Mouse (Mus musculus) megakaryocyte progenitor cell, adult 5-6 weeks (primary cell): Measurements from ENCODE around the gene Jak2. TPM values are rescaled to one million over a fixed set of nuclear protein-coding genes. Genes with fewer than 3 reads are reported as not detected.
A peak's percentile ranks its signal among the peaks of the same experiment; 100 is the strongest.

Experiments
- ATAC-seq: replicated peaks from 2 replicates; pipeline ENCODE4 v1.8.0; 2016; ENCODE audit warnings: mild to moderate bottlenecking, moderate TSS enrichment, inconsistent platforms; ENCODE audit not compliant: poor library complexity
- total RNA-seq, 2 experiments: library from RNA; stranded (forward) in 1 of 2; stranded (reverse) in 1 of 2; fragments of 157-497, 149-512 nt in 1 of 2; fragments of 200-1000 nt in 1 of 2; gene quantifications; 2 replicates each; pipeline versions ENCODE4 v1.2.3 to v1.2.4; 2015 to 2017

Jak2 gene
- total RNA-seq, 2 experiments from 2014 or later = 36.7 to 41.7 TPM

- ATAC-seq = 0 out of 2 replicates have a peak, but pooled peaks have one; percentile 12
Observed at GRCm38 (mm10) chr19:29251958-29252801, 552 bp downstream of the Jak2 start.

DNA sequence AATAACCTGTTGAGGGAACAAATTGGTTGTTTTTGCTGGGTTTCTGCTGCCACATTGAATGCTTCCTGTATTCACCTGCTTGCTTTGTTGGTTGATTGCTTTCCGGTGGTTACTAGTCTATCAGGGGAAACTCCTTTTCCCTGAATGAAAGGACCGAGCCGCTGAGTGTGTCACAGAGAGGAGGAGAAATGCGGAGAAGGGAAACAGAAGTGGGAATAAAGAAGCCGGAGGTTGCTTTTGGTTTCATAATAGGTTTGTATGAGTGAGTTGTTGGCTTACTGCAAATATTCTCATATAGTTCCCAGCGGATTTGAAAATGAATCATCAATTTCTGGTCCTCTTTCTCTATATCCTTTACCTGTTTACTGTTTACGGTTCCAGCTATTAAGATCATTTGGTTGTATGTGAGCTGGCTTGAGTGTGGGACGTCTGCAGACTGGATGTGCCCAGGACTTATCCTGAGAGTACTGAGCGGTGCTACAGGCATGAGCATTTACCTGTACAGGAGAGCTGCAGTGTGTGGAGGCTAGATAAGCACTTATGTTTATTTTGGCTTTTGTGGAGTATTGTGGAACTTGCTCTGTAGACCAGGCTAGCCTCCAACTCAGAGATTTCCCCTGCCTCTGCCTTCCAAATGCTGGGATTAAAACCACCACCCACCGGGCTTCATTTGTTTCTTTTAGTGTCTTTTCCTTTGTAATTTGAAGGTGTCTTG is 1.4 kb downstream of the Jak2 start:
- no peak for ATAC-seq

DNA sequence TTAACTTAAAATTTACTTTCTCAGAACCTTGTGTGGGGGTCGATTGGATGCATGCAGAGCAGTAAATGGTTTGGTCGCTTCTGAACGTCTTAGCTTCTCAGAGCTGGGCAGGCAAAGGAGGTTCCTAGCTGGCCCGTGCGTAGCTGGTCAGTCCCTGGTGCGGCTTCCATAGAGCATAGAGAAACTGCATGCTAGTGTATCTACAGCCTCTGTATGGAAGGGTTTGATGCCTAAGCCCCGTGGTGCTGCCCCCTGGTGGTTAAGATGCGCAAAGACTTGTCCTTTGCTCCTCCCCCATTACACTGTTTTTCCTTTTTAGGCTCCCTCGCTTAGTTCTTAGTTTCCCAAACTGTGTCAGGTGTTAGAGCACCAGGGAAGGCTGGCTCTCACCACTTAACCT is 2.1 kb downstream of the Jak2 start:
- ATAC-seq = peak; percentile 74

DNA sequence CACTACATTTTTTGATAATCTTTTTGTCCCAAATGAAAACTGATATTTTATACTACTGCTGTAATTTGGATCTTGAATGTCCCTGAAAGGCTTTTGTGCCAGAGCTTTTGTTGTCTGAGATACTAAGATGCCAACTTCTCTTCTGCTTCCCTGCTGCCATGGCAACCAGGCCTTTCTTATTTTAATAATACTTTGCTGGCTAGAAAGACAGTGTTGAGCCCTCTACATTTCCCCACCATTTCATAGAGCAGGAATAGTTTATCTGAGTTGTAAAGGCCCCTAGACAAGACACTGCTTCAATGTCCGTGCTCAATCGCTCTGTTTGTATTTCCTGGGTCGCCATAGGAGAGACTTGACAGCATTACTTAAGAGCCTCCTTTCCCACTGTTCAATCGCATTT is 3.0 kb downstream of the Jak2 start:
- ATAC-seq = no peak

DNA sequence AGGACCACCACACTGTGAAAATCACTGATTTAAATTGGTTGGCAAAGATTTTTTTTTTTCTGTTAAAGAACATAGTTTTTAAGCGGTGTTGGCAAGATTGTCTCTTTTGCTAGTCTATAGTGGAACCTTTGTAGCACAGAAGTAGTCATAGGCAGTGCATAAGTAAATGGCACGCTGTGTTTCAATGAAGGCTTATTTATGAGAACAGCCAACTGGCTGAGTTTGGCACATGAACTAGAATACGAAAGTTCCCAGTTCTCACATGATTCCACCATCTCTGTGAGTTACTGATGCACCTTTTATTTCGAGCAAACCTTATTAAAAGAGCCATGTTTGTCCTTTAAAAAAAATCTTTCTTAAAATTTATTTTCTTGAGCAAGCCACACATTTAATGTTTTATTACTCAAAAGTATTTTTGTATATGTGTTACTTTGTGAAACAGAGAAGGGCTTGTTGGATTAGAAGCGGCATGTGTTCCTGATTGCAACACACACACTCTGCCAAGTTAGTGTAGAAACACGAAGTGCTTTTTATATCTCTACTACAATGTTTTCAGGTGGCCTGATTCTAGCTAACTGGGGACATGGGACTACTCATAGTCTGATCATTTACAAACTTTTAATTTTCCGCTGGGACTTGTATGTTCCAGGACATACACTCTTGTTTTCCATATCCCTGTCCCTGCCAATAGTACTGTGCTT is 3.8 kb downstream of the Jak2 start:
- no peak for ATAC-seq

GRCm38 (mm10) chr19:29261638-29262037 is 10.0 kb downstream of the Jak2 start:
- ATAC-seq = no peak

GRCm38 (mm10) chr19:29263492-29263891 is 11.9 kb downstream of the Jak2 start:
- no peak for ATAC-seq

- ATAC-seq = no peak
Observed at GRCm38 (mm10) chr19:29265538-29265937, 13.9 kb downstream of the Jak2 start.

GRCm38 (mm10) chr19:29267075-29267868 is 15.6 kb downstream of the Jak2 start:
- ATAC-seq = no peak

- no peak for ATAC-seq
Observed at GRCm38 (mm10) chr19:29268788-29269321, 17.2 kb downstream of the Jak2 start.

- peak; percentile 59 for ATAC-seq
Observed at GRCm38 (mm10) chr19:29270226-29270625, 18.6 kb downstream of the Jak2 start.

GRCm38 (mm10) chr19:29271147-29271578 is 19.5 kb downstream of the Jak2 start:
- peak; percentile 85 for ATAC-seq

- ATAC-seq = no peak
Observed at GRCm38 (mm10) chr19:29272011-29272809, 20.6 kb downstream of the Jak2 start.

GRCm38 (mm10) chr19:29276414-29276813 is 24.8 kb downstream of the Jak2 start:
- no peak for ATAC-seq

DNA sequence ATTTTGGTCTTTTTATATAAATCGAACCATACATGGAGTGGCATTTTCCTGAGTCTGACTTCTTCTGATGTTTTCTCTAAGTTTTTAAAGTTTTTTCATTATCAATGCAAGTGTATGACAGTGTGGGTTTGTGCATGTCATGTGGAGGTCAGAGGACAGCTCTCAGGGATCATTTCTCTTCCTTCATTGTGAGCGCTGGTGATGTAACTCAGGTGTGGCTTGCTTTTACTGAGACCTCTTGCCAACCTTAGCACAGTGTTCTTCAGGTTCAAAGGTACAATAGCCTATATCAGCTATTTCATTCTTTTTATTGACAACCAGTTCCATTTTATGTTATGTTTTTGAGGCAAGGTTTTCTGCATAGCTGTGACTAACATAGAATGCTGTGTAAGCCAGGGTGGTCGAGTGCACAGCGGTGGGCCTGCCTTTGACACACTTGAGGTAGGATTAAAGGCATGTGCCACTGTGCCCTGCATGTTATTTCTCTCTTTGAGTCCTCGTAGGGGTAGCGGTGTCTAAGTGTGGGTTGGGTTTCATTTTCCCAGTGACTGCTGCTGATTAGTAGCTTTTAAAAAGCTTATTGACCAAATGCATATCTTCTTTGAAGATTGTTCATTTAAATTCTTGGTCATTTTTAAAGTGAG is 27.4 kb downstream of the Jak2 start:
- no peak for ATAC-seq

DNA sequence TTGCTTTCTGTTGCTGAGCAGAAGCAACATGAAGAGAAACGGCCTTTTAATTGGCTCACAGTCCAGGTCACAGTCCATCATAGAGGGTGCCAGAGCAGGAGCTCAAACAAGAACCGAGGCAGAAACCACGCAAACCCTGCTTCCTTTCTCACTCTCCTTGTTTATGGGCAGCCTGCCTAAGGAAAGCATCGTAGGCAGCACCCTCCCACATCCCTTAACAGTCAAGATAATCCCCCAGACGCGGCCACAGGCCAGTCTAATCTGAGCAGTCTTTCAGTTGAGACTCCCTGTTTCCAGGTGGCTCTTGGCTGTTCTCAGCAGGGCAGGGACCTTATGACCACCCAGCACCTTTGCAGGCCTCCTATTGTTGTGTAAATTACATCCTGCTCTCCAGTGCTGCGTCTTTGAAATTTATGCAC is 33.8 kb downstream of the Jak2 start:
- ATAC-seq = no peak

GRCm38 (mm10) chr19:29287863-29288262 is 36.2 kb downstream of the Jak2 start:
- no peak for ATAC-seq

DNA sequence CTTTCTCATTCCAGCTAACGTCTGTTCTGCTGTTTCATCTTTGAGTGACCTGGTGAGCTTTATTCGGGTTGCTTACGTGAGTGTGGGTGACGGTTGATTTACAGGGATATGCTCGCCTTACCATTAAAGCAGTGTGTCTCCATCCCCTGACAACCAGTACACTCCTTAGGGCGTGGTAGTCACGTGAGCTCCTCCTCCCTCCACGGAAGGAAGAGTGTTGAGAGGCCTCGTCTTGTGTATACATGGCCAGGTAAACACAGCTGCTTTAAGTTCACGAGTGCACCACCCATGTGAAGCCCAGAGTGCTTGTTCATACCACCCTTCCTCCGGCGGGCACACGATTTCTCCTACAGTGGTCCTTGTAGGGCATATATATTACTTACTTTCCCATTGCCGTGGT is 39.9 kb downstream of the Jak2 start:
- no peak for ATAC-seq

DNA sequence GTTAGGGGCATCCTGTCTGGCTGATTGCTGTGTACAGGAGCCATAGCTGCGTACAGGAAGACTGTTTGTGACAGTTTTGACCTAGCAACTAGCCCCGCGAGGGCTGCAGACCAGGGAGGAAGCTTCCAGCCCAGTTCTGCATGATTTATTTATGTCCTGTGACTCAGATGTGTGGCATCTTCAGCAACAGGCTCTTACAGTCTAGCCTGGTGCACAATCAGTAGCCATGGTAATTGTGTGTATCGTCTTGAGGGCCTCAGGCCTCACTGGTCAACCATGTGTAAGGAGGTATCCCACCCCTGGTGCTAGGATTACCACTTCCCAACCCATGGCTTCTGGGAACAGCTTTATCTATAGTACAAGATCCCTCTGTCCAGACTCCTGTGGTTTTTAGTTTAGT is 40.9 kb downstream of the Jak2 start:
- no peak for ATAC-seq
